Mouse (Mus musculus) heart, adult 10 weeks (tissue): ENCODE data around the gene Pitpna. TPM values are rescaled to one million over a fixed set of nuclear protein-coding genes. Genes with fewer than 3 reads are reported as not detected.

Experiments
- polyA plus RNA-seq: library from polyadenylated mRNA; stranded (reverse); fragments of 350-450 nt; fragmentation: Illumina TruSeq; extraction: RNeasy Lipid Tissue Mini Kit (QIAGEN cat#74804); gene quantifications from one replicate; pipeline ENCODE4 v1.2.3, GENCODE M21; 2014; ENCODE audit warnings: low read depth, low replicate concordance

The Pitpna gene
- polyA plus RNA-seq: 81.4 TPM

GRCm38 (mm10) chr11:75587493-75588284, at the start of gene Pitpna:
Pitpna (plus strand) TSS chr11:75588097.

GRCm38 (mm10) chr11:75630645-75631229, 42.8 kb downstream of the Pitpna start, which contains the start of gene Inpp5k:
Inpp5k (plus strand) TSS chr11:75630988.

GRCm38 (mm10) chr11:75650311-75650710, 62.4 kb downstream of the Pitpna start, which contains the start of gene Myo1c:
Myo1c (plus strand) TSS chr11:75650504.

Other genes starting within 250 kb of the Pitpna start
- gene Rpa1, start 239.8 kb upstream of the Pitpna start, polyA plus RNA-seq: 52.9 TPM
- 5.5 TPM for gene Smyd4, start 239.7 kb upstream of the Pitpna start, polyA plus RNA-seq
- gene Serpinf1, start 165.4 kb upstream of the Pitpna start, polyA plus RNA-seq: 70.7 TPM
- gene Serpinf2, start 148.5 kb upstream of the Pitpna start, polyA plus RNA-seq: 0.34 TPM
- 6.2 TPM for gene Wdr81, start 133.4 kb upstream of the Pitpna start, polyA plus RNA-seq
- gene Tlcd2, start 126.4 kb upstream of the Pitpna start, polyA plus RNA-seq: 14.3 TPM
- 64.6 TPM for gene Prpf8, start 101.3 kb upstream of the Pitpna start, polyA plus RNA-seq
- 49.1 TPM for gene Rilp, start 78.0 kb upstream of the Pitpna start, polyA plus RNA-seq
- 11.8 TPM for gene Scarf1, start 74.6 kb upstream of the Pitpna start, polyA plus RNA-seq
- gene Slc43a2, start 56.4 kb upstream of the Pitpna start, polyA plus RNA-seq: 6.3 TPM
- 38.5 TPM for gene Inpp5k, start 42.9 kb downstream of the Pitpna start, polyA plus RNA-seq
- 71.2 TPM for gene Myo1c, start 62.4 kb downstream of the Pitpna start, polyA plus RNA-seq
- 68.1 TPM for gene Crk, start 91.2 kb downstream of the Pitpna start, polyA plus RNA-seq
- gene Ywhae, start 144.8 kb downstream of the Pitpna start, polyA plus RNA-seq: 378 TPM
- 0.42 TPM for gene Doc2b, start 208.0 kb downstream of the Pitpna start, polyA plus RNA-seq